In the genomic region with DNA sequence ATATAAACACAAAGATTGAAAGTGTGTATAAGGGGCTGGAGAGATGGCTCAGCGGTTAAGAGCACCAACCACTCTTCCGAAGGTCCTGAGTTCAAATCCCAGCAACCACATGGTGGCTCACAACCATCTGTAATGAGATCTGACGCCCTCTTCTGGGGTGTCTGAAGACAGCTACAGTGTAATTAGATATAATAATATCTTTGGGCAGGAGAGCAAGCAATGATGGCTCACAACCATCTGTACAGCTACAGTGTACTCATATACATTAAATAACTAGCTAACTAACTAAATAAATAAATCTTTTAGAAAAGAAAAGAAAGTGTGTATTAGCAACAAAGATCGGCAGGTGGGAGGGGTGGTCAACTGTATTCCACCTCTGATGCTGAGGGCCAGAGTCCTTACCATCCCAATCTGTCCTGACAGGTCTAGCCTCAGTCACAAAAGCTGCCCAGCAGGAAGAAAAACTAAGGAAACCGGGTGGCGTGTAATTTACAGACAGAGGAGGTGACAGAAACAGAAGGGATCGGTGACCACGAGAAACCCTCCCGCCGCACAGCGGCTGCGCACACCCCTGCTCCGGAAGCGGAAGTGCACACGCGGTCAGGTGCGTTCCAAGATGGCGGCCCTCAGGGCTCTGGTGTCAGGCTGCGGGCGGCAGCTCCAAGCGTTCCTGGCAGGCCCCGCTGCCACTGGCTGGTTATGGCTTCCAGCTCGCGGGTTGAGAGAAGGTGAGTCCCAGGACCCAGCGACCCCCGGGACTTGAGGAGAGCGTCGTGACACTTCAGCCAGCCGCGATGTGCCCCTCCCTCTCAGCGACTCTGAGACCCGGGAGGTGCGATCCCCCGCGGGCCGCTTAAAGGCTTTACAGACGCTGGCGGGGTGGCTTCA, we compare ENCODE assay signal across 8 mouse cellular contexts. TPM values are rescaled to one million over a fixed set of nuclear protein-coding genes. Genes with fewer than 3 reads are reported as not detected.
DNase-seq lines count a peak whose midpoint lies in the region; ATAC-seq and TF ChIP-seq lines count a peak whose summit lies in the region.

Gene Mrps18a, plus strand, starts transcription at position 585 of the 888 bp plus-strand sequence.

- no peaks in the 10 kb centered on the region for H3K9me3 ChIP-seq in hindbrain, embryonic 16.5 days (ENCODE audit: control insufficient read depth, low read length)

- H3K4me2 ChIP-seq in hindbrain, embryonic 16.5 days (ENCODE audit: low read length) = peak within 1 kb of the TSS; percentile 86

- DNase-seq in T-cell, adult 2 months (ENCODE audit: low spot score) = peak; percentile 85
- DNase-seq in cerebellum, postnatal 36 days = peak; percentile 86 to 89
- peak; percentile 86 for DNase-seq in gastrocnemius, adult 18-20 months (ENCODE audit: low spot score)
- DNase-seq in left cerebral cortex, adult 2 months (ENCODE audit: extremely low spot score in 1 of 2, low spot score in 2 of 2) = peak; percentile 83 to 84
- DNase-seq in right cerebral cortex, adult 2 months (ENCODE audit: low spot score in 2 of 2) = peak; percentile 86 to 88
- DNase-seq in urinary bladder, postnatal 14 days (ENCODE audit: low spot score) = peak; percentile 80

- H3K27me3 ChIP-seq in hindbrain, embryonic 16.5 days (replicated peaks; ENCODE audit: control insufficient read depth, insufficient read depth, low read length) = no peaks in the 10 kb centered on the region

- TF ChIP-seq CTCF in left cerebral cortex, adult 2 months (IDR thresholded peaks at IDR 0.05) = peak; percentile 8

- peaks cover 6% of the 10 kb centered on the region for H3K4me1 ChIP-seq in hindbrain, embryonic 16.5 days (ENCODE audit: control insufficient read depth, insufficient read depth, low read depth, low read length)

- WGBS in hindbrain, embryonic 16.5 days = 5% methylated on average over 38 of the region's 38 CpGs

- peak within 1 kb of the TSS; percentile 77 for H3K4me3 ChIP-seq in hindbrain, embryonic 16.5 days (ENCODE audit: low read length)
- peak within 1 kb of the TSS; percentile 90 for H3K4me3 ChIP-seq in left cerebral cortex, adult 2 months

- H3K36me3 ChIP-seq in hindbrain, embryonic 16.5 days (ENCODE audit: control insufficient read depth, insufficient read depth, low read length) = no peaks in the 10 kb centered on the region

- intact Hi-C loops in left cerebral cortex, adult 2 months (cut with DNase I) = no loop called here

- H3K9ac ChIP-seq in hindbrain, embryonic 16.5 days (ENCODE audit: low read depth, low read length) = peak within 1 kb of the TSS; percentile 80

- H3K27ac ChIP-seq in hindbrain, embryonic 16.5 days (ENCODE audit: low read depth, low read length) = peak within 1 kb of the TSS; percentile 74
- peak within 1 kb of the TSS; percentile 82 for H3K27ac ChIP-seq in left cerebral cortex, adult 2 months

- ATAC-seq in hindbrain, embryonic 16.5 days = peak; percentile 99
- ATAC-seq in megakaryocyte, adult 5-6 weeks (ENCODE audit: poor library complexity, severe bottlenecking) = peak; percentile 100

RNA-seq across cellular contexts. Expression of gene Mrps18a, which starts in this region (rescaled TPM):
- total RNA-seq in gastrocnemius, adult 18-20 months (2021) = 10 to 100 TPM; 86.2 to 99.1 TPM
- 152 and 163 TPM in 2 replicates for polyA plus RNA-seq in hindbrain, embryonic 16.5 days (2015; fragmentation: Nextera tagmentation; extraction: Ambion mirVana)
- total RNA-seq in left cerebral cortex, adult 2 months (2021) = 10 to 100 TPM; 79.3 to 84.5 TPM
- total RNA-seq in megakaryocyte, adult 5-6 weeks (2015) = 35.5 and 46.1 TPM in 2 replicates
- 28.7 and 39.4 TPM in 2 replicates for total RNA-seq in megakaryocyte, adult 5-6 weeks (2017)

Comparison
In these comparisons a context has a peak if more than half of its experiments do, and no peak if none do; other contexts are left out.
1. Peak in every context shown above with its lines: DNase-seq, ATAC-seq, H3K4me3 ChIP-seq and H3K27ac ChIP-seq.